Mouse (Mus musculus) spleen, adult 2 months (tissue): Measurements from ENCODE around the gene Fnbp4.

ENCODE experiments used
- CTCF ChIP-seq: fragments of 200-500 bp; IDR thresholded peaks from 2 replicates; pipeline ENCODE4 v1.5.1; 2011; ENCODE audit warnings: mild to moderate bottlenecking, inconsistent platforms; ENCODE audit not compliant: insufficient read depth, insufficient read length, insufficient replicate concordance; ENCODE audit errors: extremely low read depth
- POLR2A ChIP-seq: fragments of 200-500 bp; IDR thresholded peaks from 2 replicates; pipeline ENCODE4 v1.6.1; 2011; ENCODE audit warnings: low read depth, low read length, inconsistent platforms

DNA sequence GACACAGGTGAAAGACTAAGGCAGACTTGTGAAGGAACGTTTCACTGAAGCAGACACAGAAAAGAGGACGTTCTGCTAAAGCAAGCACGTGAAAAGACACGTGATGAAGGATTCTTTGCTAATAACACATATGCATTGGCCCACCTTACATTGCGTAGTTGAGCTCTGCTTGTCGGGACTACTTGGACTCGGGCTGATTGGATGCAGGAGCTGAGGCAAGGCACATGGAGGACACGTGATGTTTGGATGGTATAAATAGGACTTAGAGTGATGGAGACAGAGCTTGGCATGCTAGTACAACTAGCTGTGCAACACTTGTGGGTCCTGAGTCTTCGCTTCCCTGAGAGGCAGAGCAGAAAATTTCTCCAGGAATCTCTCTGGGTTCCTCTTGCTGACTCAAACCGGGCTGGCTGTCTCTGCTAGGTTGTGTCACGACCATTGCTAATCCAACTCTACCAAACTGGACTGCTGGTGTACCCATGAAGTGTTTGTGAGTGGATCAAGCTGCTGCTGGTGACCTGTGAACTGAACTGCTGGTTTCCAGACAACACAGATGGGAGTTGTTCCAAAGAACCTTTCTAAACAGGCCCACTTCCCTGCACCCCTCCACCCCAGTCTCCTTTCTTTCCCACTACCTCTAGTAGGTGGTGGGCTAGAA, 80.5 kb downstream of the Fnbp4 start:
- no peak for TF ChIP-seq POLR2A
- no peak for TF ChIP-seq CTCF
